Mouse (Mus musculus) layer of hippocampus, adult 2 months (tissue): ENCODE results near the gene Mosmo. TPM values are rescaled to one million over a fixed set of nuclear protein-coding genes. Genes with fewer than 3 reads are reported as not detected.

Source experiments
- DNase-seq, 2 experiments: peaks; one replicate each; pipeline ENCODE4 v3.0.0; 2022; ENCODE audit warnings: low spot score in 2 of 2
- H3K27ac ChIP-seq: fragments of 200-600 bp; 2 replicates; pipeline ENCODE4 v1.8.1; 2022
- H3K4me3 ChIP-seq: fragments of 200-600 bp; 2 replicates; pipeline ENCODE4 v1.8.1; 2022; ENCODE audit warnings: mild to moderate bottlenecking
- CTCF ChIP-seq: fragments of 200-600 bp; conservative IDR thresholded peaks from 2 replicates; pipeline ENCODE4 v1.8.1; 2022; ENCODE audit warnings: antibody characterized with exemption, mild to moderate bottlenecking, moderate library complexity
- total RNA-seq, 2 experiments: library from RNA; stranded (reverse); gene quantifications; 2 replicates each; pipeline ENCODE4 v1.2.3; 2021

The Mosmo gene
- total RNA-seq, 2 experiments from 2014 or later: 93.5 to 99.0 TPM

DNA sequence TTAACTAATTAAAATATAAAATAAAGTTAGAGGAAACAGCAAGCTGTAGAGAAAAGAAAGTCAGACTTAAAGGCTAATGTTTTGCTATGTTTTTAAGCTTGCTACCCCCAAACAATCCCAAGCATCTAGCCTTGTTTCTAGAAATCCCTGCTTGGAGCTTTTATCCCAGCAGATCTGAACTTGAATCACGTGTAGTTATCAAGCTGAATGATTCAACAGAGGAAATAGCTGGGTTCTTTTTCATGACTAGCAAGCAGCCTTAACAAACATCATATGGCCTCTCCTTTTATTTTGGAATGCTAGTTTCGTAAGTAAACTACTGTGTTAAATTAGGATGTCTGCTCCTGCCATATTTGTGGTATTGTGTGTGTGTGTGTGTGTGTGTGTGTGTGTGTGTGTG, 39.8 kb downstream of the Mosmo start:
- TF ChIP-seq CTCF: no peak
- DNase-seq: no peak
- no peak overlapping the region for H3K27ac ChIP-seq

DNA sequence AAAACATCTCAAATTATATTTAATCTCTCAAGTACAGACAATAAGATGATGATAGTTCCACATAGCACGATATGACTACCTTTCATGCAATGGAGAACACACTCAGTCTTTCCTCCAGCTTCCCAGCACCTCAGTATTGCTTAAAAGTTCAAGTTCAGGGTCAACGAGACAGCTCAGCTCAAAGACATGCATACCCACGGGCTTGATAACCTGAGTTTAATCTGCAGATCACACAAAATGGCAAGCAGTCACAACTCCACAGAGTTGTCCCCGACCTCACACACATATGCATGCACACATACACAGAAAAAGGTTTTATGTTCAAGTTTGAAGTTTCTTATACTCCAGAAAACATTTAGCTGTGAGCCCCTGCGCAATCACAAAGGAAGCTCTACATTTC, 43.6 kb downstream of the Mosmo start:
- Histone ChIP-seq H3K27ac (no peak overlapping the region), H3K4me3 (no peak overlapping the region)
- no peak for DNase-seq
- no peak for TF ChIP-seq CTCF

More for the DNA sequence above, 39.8 kb downstream of the Mosmo start:
- no peak overlapping the region for H3K4me3 ChIP-seq

DNA sequence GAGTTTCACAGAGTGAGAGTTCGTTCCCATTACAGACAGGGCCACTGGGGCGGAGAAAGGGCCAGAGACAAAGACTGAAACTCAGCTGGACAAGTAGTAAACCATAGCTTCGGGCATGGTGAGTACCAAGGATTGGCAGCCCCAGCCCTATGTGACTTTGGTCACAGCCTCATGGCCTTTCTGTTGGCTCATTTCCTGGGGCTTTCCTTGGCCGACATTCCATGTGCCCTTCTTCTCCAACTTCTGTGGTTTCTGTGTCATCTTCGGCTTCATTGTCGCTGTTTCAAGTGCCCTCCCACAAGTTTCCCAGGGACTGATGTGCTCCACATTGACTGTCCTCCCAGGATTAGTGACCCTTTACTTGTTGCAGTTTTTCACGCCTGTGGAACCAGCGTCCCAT, 44.0 kb downstream of the Mosmo start:
- Histone ChIP-seq H3K27ac (no peak overlapping the region; the same call in 1 of the 2 replicates), H3K4me3 (no peak overlapping the region)
- TF ChIP-seq CTCF: no peak
- DNase-seq: no peak

DNA sequence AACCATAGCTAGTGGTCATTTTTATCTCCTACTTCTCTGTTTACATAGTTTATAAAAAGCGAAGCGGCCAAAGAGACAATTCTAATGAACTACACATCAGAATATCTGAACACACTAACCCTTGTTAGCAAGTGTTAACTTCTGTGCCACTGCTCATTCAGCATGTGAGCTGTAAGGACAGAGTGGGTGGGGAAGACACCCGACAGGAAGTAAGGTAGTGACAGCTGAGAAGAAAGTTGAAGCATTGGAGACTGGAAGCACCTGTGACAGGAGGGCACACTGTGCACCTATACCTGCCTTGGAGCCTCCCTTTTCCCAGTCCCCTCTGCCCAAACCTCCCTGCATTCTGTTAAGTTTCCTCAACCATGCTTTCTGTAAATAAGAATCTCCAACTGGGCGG, 44.6 kb downstream of the Mosmo start:
- TF ChIP-seq CTCF: no peak
- Histone ChIP-seq H3K4me3 (no peak overlapping the region), H3K27ac (no peak overlapping the region; the same call in 1 of the 2 replicates)
- DNase-seq: no peak

DNA sequence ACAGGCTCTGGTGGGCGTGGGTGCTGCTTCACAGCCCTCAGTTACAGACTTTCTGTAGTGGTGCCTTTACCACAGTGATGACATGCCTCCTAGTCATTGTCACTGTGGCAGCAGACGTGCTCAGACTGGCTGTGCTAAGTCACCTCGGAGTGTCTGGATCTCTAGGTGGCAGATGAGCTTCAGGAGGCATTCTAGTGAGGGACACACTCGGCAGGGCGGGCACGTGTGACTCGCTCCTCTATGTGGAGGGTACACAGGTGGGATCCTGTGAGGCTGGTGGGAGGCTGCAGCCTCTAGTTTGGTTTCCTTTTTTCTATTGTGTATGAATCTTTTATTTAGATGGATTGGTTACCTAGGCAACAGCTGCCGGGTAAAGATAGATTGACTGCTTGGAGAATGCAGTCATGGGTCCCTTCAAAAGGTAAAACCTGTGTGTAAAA, 45.4 kb downstream of the Mosmo start:
- peak overlapping the region; percentile 71 for H3K27ac ChIP-seq
- no peak for TF ChIP-seq CTCF
- DNase-seq: peak; percentile 28 to 29

DNA sequence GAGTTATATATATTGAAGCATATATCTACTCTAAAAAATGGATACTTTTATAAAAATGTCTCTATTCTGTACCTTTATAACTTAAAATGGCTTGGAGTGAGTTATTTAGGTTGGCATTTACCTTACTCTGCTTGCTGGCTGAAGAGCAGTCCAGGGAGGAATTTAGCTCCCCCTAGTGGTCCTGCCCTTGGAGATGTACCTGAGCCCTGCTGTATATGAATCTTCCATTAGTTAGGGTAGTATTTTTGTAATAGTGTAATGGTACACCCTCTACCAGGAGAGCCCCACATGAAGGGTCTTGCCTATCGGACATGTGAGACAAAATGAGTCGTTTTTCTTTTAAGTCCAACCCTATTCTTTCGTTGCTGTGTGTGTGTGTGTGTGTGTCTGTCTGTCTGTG, 50.2 kb downstream of the Mosmo start:
- no peak overlapping the region for H3K27ac ChIP-seq
- TF ChIP-seq CTCF: peak; percentile 93
- peak; percentile 38 to 41 for DNase-seq

More for the DNA sequence above, 45.4 kb downstream of the Mosmo start:
- no peak overlapping the region for H3K4me3 ChIP-seq

DNA sequence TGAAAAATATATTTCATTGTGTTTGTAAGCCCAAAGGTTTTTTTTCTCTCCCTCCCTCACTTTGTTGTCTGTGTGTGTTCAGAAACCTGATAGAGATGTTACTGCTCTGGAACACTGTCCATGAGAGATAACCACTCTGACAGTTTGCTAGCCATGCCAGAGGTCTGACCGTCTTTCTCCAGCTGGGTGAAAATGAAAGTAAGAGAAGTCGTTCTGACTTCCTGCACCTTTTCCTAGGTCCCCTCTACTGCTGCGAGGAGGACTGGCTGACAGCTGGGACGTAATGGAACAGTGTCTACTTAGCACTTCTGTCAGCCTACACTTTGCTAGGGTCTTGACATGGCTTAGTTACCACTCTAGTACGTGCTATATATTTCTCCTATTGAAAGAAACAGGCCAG, 52.2 kb downstream of the Mosmo start:
- no peak for DNase-seq
- Histone ChIP-seq H3K4me3 (no peak overlapping the region), H3K27ac (no peak overlapping the region)
- TF ChIP-seq CTCF: no peak

More for the DNA sequence above, 50.2 kb downstream of the Mosmo start:
- no peak overlapping the region for H3K4me3 ChIP-seq

DNA sequence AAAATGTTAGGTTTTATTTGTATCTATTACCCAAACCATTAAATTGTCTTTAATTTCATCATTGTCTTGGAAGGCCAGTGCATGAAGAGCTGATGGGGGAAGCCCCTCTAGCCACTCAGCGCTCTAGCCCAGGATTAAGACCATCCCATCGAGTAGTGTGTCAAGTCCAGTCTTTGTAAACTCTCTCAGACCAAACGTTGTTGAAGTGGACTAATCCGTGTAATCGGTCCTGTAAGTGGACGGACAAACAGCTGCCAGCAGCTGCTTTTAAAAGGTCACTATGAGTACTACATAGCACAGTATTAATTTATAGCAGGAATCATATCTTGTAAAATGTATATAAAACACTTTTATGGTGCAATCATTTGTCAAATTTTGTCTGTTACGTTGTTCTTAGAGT, 55.5 kb downstream of the Mosmo start:
- DNase-seq: no peak
- 0 out of 2 replicates have a peak overlapping the region, but pooled peaks have one; percentile 16 for H3K27ac ChIP-seq
- no peak for TF ChIP-seq CTCF

DNA sequence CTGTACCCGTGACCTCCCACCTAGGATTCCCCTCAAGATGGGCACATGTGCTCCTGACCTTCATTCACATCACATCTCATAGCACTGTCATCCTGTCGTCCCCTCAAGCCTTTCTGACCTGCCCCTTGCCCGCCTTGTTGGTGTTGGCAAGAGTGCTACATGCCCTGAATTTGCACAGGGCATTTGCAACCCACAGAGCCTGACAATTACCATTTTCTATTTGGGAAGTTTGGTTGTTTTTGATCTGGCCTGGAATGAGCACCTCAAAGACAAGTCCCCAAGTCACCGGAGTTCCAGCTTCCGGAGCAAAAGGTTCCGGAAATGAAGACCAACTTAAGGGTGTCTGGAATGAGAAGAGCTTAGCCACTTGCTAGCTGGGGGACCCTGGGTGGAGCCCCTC, 61.6 kb downstream of the Mosmo start, which contains the start of gene Vwa3a:
Gene Vwa3a (plus strand): TSS at position 301 of the 400 bp plus-strand sequence.
- TF ChIP-seq CTCF: no peak
- H3K4me3 ChIP-seq: peak within 1 kb of the TSS; percentile 38
- DNase-seq: no peak
- H3K27ac ChIP-seq: peak within 1 kb of the TSS; percentile 85

More for the DNA sequence above, 55.5 kb downstream of the Mosmo start:
- no peak overlapping the region for H3K4me3 ChIP-seq

DNA sequence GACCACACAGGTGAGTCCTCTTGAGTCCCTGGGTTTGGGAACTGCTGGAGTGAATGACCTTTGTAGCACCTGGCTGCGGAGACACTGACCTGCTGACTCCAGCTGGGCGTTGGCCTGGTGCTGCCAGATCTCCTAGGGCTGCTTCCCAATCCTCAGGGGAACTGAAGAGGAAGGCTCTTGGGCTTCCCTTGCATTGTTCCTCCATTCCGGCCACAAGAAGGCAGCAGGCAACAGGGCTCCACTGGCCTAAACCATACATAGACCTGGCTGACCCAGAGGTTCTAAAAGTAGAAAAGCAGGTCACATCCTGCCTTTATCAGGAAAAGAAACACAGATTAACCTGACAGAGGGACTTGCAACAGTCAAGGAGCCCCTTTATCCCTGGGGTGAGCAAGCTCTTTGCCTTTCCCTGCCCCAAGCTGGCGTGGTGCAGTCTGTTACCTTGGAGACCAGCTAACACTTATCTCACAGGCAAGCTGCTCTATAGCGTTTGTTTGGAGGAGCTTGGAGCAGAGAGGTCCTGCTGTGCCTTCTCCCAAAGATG, 62.2 kb downstream of the Mosmo start:
- peak; percentile 40 to 58 for DNase-seq
- peak overlapping the region; percentile 85 for H3K27ac ChIP-seq
- H3K4me3 ChIP-seq: peak overlapping the region; percentile 38
- TF ChIP-seq CTCF: 0 out of 2 replicates have a peak, but pooled peaks have one; percentile 7

DNA sequence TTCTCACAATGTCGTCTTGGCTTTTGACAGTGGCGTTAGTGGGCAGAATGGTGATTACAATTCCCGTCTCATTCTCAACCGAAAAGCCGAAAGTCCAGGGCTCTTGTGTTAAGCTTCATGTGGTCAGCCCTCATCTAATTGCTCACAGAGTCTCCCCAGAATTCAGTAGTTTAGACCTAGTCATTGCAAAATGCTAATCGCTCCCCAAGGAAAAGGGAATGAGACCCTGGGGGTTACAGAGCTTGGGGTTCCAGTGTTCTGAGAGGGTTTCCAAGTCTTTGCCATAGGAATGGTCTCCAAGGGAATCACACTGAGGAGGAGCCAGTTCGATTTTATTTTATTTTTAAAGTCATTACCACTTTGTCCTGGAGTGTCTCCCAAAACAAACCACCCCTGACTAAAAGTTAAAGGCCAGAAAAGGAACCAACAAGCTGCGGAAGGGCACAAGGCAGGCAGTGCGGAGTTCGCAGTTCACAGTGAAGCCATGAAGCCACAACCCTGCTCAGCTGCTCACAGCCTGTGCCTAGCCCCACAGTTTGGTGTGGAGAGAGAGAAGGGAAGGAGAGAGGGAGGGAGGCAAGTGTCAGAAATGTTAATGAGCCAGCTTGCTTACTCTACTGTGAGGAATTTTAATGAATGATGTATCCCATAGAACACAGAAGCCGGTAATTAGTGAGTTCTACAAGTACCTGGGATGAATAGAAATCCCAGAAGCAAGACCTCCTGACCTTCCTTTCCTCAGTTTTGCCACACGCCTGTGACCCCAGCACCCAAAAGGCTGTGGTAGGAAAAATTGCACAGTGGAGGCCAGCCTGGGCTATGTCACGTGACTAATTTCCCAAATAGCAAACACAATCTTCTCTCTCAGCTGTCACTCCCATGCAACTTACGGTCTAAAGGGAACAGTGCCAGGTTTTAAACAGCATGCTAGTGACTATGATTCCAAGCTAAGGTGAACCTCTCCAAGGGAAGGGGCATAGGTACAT, 66.2 kb downstream of the Mosmo start:
- H3K4me3 ChIP-seq: no peak overlapping the region
- H3K27ac ChIP-seq: no peak overlapping the region
- DNase-seq: no peak
- TF ChIP-seq CTCF: no peak

DNA sequence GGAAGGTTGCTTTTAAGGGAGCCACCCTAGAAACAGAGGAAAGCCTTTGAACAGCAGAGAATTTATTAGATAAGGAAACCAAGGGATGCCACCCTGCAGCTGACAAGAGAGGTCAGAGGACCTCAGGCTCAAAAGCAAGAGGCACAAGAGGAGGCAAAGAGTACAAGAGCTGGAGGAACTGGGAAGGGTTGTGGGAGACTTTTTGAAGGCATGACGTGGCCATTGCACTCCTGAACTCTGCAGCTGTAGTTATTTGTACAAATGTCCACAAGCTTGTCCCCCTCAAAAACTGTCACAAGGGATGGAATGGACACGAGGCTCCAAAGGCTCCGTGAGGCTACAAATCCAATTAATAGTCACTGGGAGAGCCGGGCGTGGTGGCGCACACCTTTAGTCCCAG, 67.2 kb downstream of the Mosmo start:
- no peak overlapping the region for H3K4me3 ChIP-seq

DNA sequence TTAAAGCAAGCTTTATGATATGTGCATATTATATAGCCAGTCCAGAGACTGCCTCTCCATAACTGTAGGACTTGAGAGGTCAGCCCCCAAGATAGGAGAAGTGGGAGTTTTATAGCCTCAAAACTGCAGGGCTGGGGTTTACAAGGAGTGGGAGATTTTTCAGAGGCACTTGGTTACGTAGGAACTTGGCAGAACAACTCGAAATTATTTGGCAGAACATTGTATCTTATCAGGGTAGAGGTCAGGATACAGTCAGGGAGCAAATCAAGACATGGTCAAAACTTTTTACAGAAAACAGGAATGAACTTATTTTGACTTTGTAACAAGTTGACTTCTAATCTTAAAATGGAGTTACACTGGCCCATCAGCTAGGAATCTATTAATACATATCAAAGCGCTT, 68.6 kb downstream of the Mosmo start:
- no peak for DNase-seq
- no peak overlapping the region for H3K4me3 ChIP-seq

More for the DNA sequence above, 67.2 kb downstream of the Mosmo start:
- DNase-seq: no peak
- H3K27ac ChIP-seq: no peak overlapping the region
- TF ChIP-seq CTCF: no peak

More for the DNA sequence above, 68.6 kb downstream of the Mosmo start:
- no peak overlapping the region for H3K27ac ChIP-seq
- TF ChIP-seq CTCF: no peak
